Mouse (Mus musculus) urinary bladder, postnatal 36 days (tissue): ENCODE measurements at regions not wholly inside any gene's neighbourhood (a gene's known extent, or its start where the extent isn't known, plus 50 kb on each side); places are given as distances from the start of the nearest gene placed in this dataset.

Source experiments
- DNase-seq, 2 experiments: peaks; one replicate each; pipeline ENCODE4 v3.0.0; 2022; ENCODE audit warnings: low spot score in 2 of 2, mixed read lengths in 1 of 2

GRCm38 (mm10) chr7:83023990-83024389 lies 156.9 kb downstream of the Mex3b start:
- no peak for DNase-seq

DNA sequence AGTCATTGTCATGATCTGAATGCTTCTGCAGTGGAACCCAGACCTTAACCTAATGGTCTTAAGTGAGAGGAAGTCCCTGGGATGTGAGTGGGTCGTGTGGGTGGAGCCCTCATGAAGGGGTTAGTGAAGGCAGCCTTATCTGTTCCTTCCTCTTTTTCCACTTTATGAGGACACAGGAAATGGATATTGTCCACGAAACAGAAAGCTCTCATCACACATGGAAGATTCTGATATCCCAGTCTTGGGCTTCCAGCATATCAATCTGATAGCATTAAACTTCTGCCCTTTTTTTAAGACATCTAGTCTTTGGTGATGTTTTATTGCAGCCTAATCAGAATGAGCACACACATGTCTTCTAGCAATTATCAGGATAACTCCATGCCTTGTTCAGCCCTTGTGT lies 164.0 kb downstream of the Mex3b start:
- no peak for DNase-seq

- DNase-seq, result no peak
Observed at GRCm38 (mm10) chr7:83032025-83032424, 164.9 kb downstream of the Mex3b start.

DNA sequence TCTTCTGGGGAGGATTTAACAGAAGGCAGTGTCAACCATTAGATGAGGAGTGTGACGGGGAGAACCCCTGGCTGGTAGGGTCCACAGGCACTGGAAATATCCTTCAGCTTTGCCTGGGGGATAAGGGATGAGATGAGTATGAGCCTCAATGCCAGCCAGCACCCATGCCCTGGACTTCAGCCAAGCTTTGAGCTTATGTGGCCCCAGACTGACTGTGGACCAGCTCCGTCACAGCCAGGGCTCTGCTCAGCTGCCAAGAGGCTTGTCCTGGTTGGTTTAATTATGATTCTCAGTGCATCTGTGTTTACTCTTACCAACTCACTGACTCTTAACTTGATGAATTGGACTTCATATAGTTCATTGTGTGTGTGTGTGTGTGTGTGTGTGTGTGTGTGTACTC lies 165.8 kb downstream of the Mex3b start:
- DNase-seq, result no peak

DNA sequence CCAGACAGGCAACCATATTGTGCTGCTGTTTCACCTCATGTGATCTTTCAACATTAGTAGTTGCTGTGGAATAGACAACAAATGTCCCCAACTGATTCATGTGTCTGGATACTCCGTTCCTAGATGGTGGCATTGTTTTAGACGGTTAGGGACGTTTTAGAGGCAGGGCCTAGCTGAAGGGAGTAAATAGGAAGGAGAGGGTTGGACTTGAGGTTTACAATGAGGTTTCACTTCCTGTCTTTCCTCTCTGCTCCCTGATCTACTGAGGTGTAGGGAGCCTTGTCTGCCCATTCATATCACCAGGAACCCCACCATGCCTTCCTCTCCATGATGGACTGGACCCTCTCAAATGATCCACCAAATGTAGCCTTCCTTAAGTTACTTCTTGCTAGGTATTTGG lies 168.1 kb downstream of the Mex3b start:
- DNase-seq, result no peak

DNA sequence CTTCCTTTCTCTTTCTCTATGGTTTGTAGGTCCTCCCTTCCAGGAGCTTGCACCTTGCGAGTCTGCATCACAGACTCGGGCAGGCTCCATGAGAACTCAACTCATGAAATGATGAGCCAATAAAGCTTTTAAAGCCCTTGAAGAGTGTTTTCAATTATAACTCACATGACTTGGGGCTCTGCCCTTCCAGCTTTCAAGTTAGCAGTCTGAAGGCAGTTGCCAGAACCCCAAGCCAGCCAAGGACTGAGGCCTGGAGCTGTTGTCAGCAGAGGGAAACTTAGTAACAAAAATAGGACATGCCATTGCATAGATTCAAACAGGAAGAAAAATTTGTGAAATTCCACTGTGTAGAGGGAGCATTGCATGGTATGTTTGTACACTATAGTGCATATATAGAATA lies 169.3 kb downstream of the Mex3b start:
- peak; percentile 3 to 64 for DNase-seq

DNA sequence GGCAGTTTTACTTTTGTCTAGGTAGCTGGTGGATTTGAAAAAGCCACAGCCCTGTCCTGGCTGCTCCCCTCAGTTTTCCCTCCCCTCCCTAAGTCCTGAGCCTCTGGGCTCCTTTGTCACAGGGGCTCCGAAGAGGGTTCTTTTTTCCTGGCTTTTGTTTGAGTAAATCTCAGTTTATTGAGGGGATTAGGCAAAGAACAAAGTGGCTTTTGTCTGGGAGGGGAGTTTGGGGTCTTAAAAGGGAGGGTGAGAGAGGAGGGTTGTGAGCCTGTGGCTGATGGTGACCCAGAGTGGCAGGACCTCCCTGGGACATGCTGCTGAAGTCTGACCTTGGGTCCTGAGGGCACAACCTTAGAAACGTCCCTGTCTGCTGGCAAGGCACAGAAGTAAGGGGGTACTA lies 170.0 kb downstream of the Mex3b start:
- no peak for DNase-seq

- no peak for DNase-seq
Observed at GRCm38 (mm10) chr7:83037714-83038113, 170.6 kb downstream of the Mex3b start.

GRCm38 (mm10) chr7:83043746-83044145 lies 176.6 kb downstream of the Mex3b start:
- DNase-seq, result no peak

- DNase-seq, result no peak
Observed at GRCm38 (mm10) chr7:83045266-83045665, 178.1 kb downstream of the Mex3b start.

DNA sequence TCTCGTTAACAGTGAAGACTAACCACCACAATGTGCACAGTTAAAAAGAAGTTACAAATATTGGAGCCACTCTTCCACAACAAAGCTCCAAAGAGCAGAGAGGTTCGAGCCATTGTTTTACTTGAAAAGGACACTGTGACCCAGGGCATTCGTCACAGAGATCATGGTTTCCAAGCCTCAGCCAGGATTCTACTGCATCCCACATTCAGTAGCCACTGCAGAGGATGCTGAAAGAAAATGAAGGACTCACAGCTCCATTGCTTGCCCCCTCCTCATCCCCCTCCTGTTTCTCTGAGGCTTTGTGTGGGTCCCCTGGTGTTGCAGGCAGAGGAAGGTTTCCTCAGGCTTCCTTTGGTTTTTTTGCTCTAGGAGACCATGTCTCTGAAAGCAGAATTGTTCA lies 182.9 kb downstream of the Mex3b start:
- no peak for DNase-seq

- no peak for DNase-seq
Observed at GRCm38 (mm10) chr7:83050833-83051497, 183.8 kb downstream of the Mex3b start.

DNA sequence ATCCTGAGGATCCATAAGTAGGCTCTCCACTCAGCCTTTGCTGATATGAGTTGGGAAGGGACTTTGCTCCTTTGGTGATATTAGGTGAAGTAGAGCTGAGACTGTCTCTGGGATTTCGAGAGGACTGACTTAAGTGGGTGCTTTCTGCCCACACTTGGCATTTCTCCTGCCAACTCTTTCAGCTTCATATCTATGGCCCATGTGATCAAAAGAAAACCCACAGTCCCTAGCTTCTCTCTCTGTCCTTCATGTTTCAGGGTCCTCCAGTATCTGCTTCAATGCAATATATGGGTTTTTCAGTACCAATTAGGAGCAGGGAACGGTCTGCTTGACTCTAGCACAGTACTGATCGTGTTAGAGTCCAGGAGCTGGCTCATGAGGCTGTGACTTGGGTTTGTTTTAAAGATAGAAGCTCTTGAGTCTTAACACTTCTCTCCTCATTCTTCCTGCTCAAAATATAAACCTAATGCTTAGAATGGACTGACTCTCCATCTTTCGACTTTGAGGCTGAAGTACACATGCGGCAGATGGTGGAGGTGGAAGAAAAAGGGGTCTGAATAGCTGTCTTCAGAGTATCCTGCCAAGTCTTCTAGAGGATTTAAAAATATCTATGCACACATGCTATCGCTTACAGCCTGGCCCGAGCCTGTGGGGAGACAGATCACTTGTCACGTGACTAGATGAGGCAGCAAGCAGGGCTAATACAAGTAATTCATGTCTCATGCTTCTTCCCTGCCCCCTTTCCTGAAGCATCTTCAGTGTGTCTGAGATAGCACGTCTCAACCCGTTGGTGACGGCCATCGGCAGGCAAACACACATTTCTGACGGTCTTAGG lies 189.2 kb downstream of the Mex3b start:
- DNase-seq, result no peak

- no peak for DNase-seq
Observed at GRCm38 (mm10) chr7:83060318-83060717, 193.2 kb downstream of the Mex3b start.

DNA sequence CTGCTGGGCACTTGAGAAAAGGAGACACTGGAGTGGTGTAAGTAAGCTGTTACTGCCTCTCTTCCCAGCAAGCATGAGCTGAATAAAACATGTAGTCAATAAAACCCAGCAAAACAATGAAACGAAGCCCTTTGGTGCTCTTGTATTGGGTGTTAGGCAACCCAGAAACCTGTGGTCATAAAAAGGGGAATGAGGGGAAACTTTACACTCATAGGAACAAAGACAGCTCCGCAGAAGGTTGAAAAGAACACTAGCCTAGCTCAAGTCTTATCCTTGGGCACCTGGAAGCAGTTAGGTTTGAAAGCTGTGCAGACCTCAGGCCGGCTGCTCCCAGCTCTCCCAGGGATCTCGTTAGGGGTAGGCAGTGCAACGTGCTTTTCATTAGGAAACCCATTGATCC lies 193.6 kb downstream of the Mex3b start:
- DNase-seq, result no peak

DNA sequence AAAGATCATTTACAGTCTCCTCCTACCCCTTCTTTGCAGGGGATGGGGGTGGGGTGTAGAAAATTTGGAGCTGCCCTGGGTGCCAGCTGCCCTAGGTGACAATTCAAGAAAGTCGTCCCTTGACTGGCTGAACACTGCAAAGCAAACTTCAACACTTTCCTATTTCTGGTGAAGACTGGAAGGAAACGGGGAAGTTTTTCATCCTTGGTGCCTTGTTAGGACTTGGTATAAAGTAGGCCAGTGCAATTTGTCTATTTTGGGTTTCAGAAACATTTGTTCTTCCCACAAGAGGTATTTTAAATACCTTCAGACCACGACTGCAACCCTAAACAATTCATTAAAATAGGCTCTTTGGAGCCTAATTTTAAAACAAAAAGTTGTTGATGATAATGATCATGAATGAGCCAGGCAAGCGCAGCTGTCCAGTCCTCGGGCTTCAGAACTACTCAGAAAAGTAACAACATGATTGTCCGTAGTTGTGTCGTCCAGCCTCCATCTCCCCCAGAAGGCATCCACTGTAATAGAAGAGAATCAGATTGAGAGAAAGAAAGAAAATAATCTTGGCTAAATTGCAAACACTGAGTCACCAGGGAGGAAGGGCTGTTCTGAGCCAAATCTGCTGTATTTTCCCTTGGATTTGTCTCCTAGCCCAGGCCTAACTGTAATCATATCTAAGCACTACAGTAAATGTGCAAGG lies 194.2 kb downstream of the Mex3b start:
- DNase-seq, result no peak

GRCm38 (mm10) chr7:83061894-83062477 lies 194.9 kb downstream of the Mex3b start:
- DNase-seq, result no peak

DNA sequence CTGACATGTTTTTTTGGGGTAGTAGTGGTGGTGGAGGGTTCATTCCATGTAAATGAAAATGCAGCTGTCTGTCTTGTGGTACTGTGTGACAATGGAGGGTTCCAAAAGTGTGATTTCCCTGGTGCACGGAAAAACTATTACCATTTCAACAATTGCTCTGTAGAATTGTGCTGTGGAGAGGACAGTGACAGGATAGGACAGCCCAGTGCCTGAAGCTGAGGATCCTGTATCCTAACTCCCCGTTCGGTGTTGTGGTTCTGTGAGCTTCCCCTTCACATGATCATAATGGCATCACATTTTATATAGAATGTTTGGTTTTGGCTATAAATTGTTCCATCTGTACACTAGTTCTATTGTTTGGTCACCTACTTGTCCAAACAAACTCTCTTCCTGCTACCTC lies 196.4 kb downstream of the Mex3b start:
- no peak for DNase-seq

GRCm38 (mm10) chr7:83065341-83065740 lies 198.2 kb downstream of the Mex3b start:
- no peak for DNase-seq

- no peak for DNase-seq
Observed at GRCm38 (mm10) chr7:83074399-83074970, 207.4 kb downstream of the Mex3b start.

DNA sequence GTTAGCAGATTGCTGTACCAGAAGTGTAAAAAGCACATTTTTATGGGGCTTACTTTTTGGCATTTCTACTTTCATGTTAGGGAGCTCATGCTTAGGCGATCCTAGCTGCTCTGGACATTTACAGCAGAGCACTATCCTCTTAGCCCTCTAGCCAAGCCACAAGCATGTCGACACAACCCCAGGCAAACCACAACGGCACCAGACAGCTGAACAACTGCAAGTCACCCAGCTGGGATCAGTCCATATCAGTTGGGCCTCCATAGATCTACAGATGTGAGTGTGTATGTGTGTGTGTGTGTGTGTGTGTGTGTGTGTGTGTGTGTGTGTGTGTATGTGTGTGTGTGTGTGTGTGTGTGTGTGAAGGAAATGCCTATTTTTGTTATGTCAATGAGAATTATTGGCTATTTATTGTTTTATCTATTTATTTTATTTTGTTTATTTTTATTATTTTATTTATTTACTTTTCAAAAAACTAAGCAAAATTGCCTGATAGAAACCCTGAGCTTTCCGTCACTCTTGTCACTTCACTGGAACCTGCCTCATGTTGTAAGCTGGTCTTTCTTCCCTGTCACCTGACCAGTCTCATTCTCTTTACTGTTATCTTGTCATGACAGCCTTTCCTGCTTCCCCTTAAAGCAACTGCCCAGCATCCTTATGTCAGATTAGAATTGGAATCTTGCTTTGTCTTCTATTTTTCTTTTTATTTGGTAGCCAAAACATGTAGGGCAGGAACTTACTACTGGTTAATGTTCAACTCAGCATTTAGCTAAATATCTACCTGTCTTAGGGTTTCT lies 208.2 kb downstream of the Mex3b start:
- DNase-seq, result no peak
